Mouse (Mus musculus) C2C12 (cell line): ENCODE results near the gene Rrp36.

Experiments used
- CEBPB ChIP-seq: IDR thresholded peaks from one replicate; pipeline ENCODE4 v1.6.1; 2011; ENCODE audit warnings: low read depth, mild to moderate bottlenecking, control low read depth, moderate library complexity
- CTCF ChIP-seq: IDR thresholded peaks from one replicate; pipeline ENCODE4 v1.5.1; 2011; ENCODE audit not compliant: control insufficient read depth, insufficient read depth, insufficient read length
- MAX ChIP-seq: IDR thresholded peaks from one replicate; pipeline ENCODE4 v1.6.1; 2011; ENCODE audit warnings: mild to moderate bottlenecking, control low read depth
- MYOD1 ChIP-seq: IDR thresholded peaks from one replicate; pipeline ENCODE4 v1.6.1; 2011; ENCODE audit warnings: low read depth; ENCODE audit not compliant: control insufficient read depth, insufficient read length
- MYOG ChIP-seq: IDR thresholded peaks from one replicate; pipeline ENCODE4 v1.6.1; 2011; ENCODE audit not compliant: control insufficient read depth, insufficient read length; ENCODE audit errors: extremely low read depth
- USF1 ChIP-seq: IDR thresholded peaks from one replicate; pipeline ENCODE4 v1.6.1; 2011; ENCODE audit warnings: low read depth, mild to moderate bottlenecking, control low read depth, moderate library complexity

DNA sequence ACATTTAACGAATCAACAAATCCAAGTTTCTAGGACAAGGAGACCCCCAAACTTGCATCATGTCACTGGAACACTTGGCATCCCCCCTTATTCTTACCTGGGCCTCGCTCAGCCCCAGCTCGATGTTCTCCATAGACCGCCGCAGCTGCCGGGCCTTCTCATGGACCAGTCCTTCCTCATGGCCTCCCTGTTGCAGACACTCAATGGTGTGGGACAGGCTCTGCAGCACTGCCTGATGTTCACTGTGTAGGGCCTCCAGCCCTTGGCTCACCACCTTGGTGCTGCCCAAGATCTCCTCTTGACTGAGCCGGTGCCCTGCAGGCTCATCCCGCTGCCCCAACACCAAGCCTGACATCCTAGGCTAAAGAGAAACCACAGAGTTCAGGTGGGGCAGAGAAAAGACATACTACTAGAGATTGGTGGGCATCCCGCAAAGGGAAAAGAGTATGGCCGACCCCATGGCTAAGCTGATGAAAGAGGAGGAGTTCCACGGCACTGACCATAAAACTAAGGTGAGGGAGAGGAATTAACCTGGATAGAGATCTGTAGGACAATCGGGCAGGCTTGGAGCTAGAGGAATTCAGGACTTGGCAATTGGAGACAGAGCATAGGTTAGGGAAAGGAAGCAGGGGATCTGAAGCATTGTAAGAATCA lies 29.9 kb downstream of the Rrp36 start:
- no peak for TF ChIP-seq CTCF
- no peak for TF ChIP-seq MAX
- no peak for TF ChIP-seq MYOD1
- no peak for TF ChIP-seq USF1
- TF ChIP-seq CEBPB: no peak
- no peak for TF ChIP-seq MYOG
